19 mouse cellular contexts compared by ENCODE assay signal in genomic region chr1:132647958-132648357, GRCm38 (mm10).
DNase-seq lines count a peak whose midpoint lies in the region; ATAC-seq and TF ChIP-seq lines count a peak whose summit lies in the region.
"Had no signal": no experiment of that assay in that cellular context is flagged by ENCODE, and none has a peak within 500 bp of the region (broad histone marks: within the 10 kb centered on the region; RNA-seq: fewer than 3 reads in every experiment).

No protein-coding gene starts in this region.

- no peak overlapping the region for H3K4me3 ChIP-seq in hindbrain, postnatal 0 days (ENCODE audit: low read length)
- H3K4me3 ChIP-seq in hindbrain, embryonic 14.5 days (replicated peaks; ENCODE audit: low read length): no peak overlapping the region
- H3K4me3 ChIP-seq in liver, adult 2 months (ENCODE audit: insufficient read depth, low read depth, low read length): no peak overlapping the region
- no peak overlapping the region for H3K4me3 ChIP-seq in liver, embryonic 11.5 days (ENCODE audit: low read depth, low read length)
- H3K4me3 ChIP-seq in embryonic fibroblast, embryonic 13.5 days (ENCODE audit: insufficient read depth, low read length): no peak overlapping the region
- H3K4me3 ChIP-seq in kidney, postnatal 0 days (replicated peaks; ENCODE audit: low read depth, low read length): no peak overlapping the region
- H3K4me3 ChIP-seq: erythroblast, embryonic 14.5 days; heart, embryonic 15.5 days; limb, embryonic 13.5 days; midbrain, embryonic 10.5 days had no signal

- no peak for TF ChIP-seq POLR2A in liver, adult 2 months (IDR thresholded peaks at IDR 0.05; ENCODE audit: extremely low read depth, insufficient read depth, low read length)
- no peak for TF ChIP-seq POLR2A in embryonic fibroblast, embryonic 13.5 days (IDR thresholded peaks at IDR 0.05; ENCODE audit: low read depth, low read length)

- peak; percentile 35 for DNase-seq in hindbrain, postnatal 0 days (ENCODE audit: low spot score)
- DNase-seq in hindbrain, embryonic 14.5 days (ENCODE audit: low spot score): no peak
- peak; percentile 88 for DNase-seq in liver, adult 2 months (ENCODE audit: extremely low read depth, low read depth, low spot score)
- DNase-seq in liver, embryonic 11.5 days (ENCODE audit: low spot score): no peak
- DNase-seq in kidney, postnatal 0 days (ENCODE audit: low spot score): peak; percentile 36
- no peak for DNase-seq in layer of hippocampus, adult 9-11 months
- DNase-seq: adrenal gland, postnatal 14 days; cerebellum, adult 11-12 months; gastrocnemius, postnatal 36 days; lung, adult 18-20 months; right cerebral cortex, postnatal 25 days; thymus, postnatal 14 days had no signal

- H3K4me2 ChIP-seq in hindbrain, postnatal 0 days (ENCODE audit: low read depth, low read length): no peak overlapping the region
- H3K4me2 ChIP-seq in hindbrain, embryonic 14.5 days (replicated peaks): no peak overlapping the region
- no peak overlapping the region for H3K4me2 ChIP-seq in liver, embryonic 11.5 days
- no peak overlapping the region for H3K4me2 ChIP-seq in kidney, postnatal 0 days (ENCODE audit: low read length)
- H3K4me2 ChIP-seq: heart, embryonic 15.5 days; limb, embryonic 13.5 days had no signal

- no peaks in the 10 kb centered on the region for H3K9me3 ChIP-seq in hindbrain, postnatal 0 days (ENCODE audit: low read length)
- no peaks in the 10 kb centered on the region for H3K9me3 ChIP-seq in hindbrain, embryonic 14.5 days (ENCODE audit: control insufficient read depth, low read length)
- no peaks in the 10 kb centered on the region for H3K9me3 ChIP-seq in liver, embryonic 11.5 days (ENCODE audit: control insufficient read depth, low read length)
- H3K9me3 ChIP-seq in kidney, postnatal 0 days (replicated peaks; ENCODE audit: low read length): no peaks in the 10 kb centered on the region
- H3K9me3 ChIP-seq: heart, embryonic 15.5 days; limb, embryonic 13.5 days; midbrain, embryonic 10.5 days had no signal

- H3K79me2 ChIP-seq in liver, adult 2 months (ENCODE audit: control insufficient read depth, insufficient read depth, low read length): no peaks in the 10 kb centered on the region

- H3K9ac ChIP-seq in hindbrain, postnatal 0 days (replicated peaks; ENCODE audit: low read length): no peak overlapping the region
- no peak overlapping the region for H3K9ac ChIP-seq in hindbrain, embryonic 14.5 days
- no peak overlapping the region for H3K9ac ChIP-seq in liver, adult 2 months (ENCODE audit: low read depth, low read length)
- H3K9ac ChIP-seq in liver, embryonic 11.5 days (ENCODE audit: low read depth, low read length): no peak overlapping the region
- H3K9ac ChIP-seq in kidney, postnatal 0 days (ENCODE audit: low read depth, low read length): no peak overlapping the region
- H3K9ac ChIP-seq: heart, embryonic 15.5 days; limb, embryonic 13.5 days had no signal

- WGBS in hindbrain, postnatal 0 days: 48% methylated on average over 6 of the region's 6 CpGs
- WGBS in hindbrain, embryonic 14.5 days: 71% methylated on average over 6 of the region's 6 CpGs
- WGBS in liver, adult 2 months: 18% methylated on average over 6 of the region's 6 CpGs
- WGBS in liver, embryonic 11.5 days: 54% methylated on average over 6 of the region's 6 CpGs
- 51% methylated on average over 6 of the region's 6 CpGs for WGBS in kidney, postnatal 0 days

- H3K36me3 ChIP-seq in hindbrain, postnatal 0 days (ENCODE audit: insufficient read depth, low read length): no peaks in the 10 kb centered on the region
- H3K36me3 ChIP-seq in hindbrain, embryonic 14.5 days (replicated peaks; ENCODE audit: control insufficient read depth, insufficient read depth): no peaks in the 10 kb centered on the region
- no peaks in the 10 kb centered on the region for H3K36me3 ChIP-seq in liver, adult 2 months (ENCODE audit: control insufficient read depth, insufficient read depth, low read length)
- no peaks in the 10 kb centered on the region for H3K36me3 ChIP-seq in liver, embryonic 11.5 days (ENCODE audit: control insufficient read depth, insufficient read depth, low read length)
- H3K36me3 ChIP-seq in kidney, postnatal 0 days (ENCODE audit: insufficient read depth, low read length): no peaks in the 10 kb centered on the region
- H3K36me3 ChIP-seq: heart, embryonic 15.5 days; limb, embryonic 13.5 days; midbrain, embryonic 10.5 days had no signal

- TF ChIP-seq CTCF in hindbrain, postnatal 0 days (IDR thresholded peaks at IDR 0.05; ENCODE audit: low read depth): no peak
- no peak for TF ChIP-seq CTCF in liver, adult 2 months (IDR thresholded peaks at IDR 0.05; ENCODE audit: low read depth, low read length)
- no peak for TF ChIP-seq CTCF in embryonic fibroblast, embryonic 13.5 days (IDR thresholded peaks at IDR 0.05; ENCODE audit: borderline replicate concordance, insufficient read depth, low read length)
- TF ChIP-seq CTCF in kidney, postnatal 0 days (IDR thresholded peaks at IDR 0.05; ENCODE audit: low read depth): no peak

- H3K4me1 ChIP-seq in hindbrain, postnatal 0 days (ENCODE audit: insufficient read depth, low read length): no peaks in the 10 kb centered on the region; the same call in 1 of the 2 replicates
- peaks cover 16% of the 10 kb centered on the region; the same call in 1 of the 2 replicates for H3K4me1 ChIP-seq in hindbrain, embryonic 14.5 days (replicated peaks; ENCODE audit: control insufficient read depth, insufficient read depth, low read length)
- peaks cover 15% of the 10 kb centered on the region for H3K4me1 ChIP-seq in liver, adult 2 months (ENCODE audit: control insufficient read depth, insufficient read depth, low read length)
- no peaks in the 10 kb centered on the region for H3K4me1 ChIP-seq in liver, embryonic 11.5 days (replicated peaks; ENCODE audit: control insufficient read depth, insufficient read depth, low read length)
- H3K4me1 ChIP-seq in embryonic fibroblast, embryonic 13.5 days (ENCODE audit: control insufficient read depth, insufficient read depth, low read length): no peaks in the 10 kb centered on the region
- no peaks in the 10 kb centered on the region for H3K4me1 ChIP-seq in kidney, postnatal 0 days (replicated peaks; ENCODE audit: insufficient read depth, low read length)
- H3K4me1 ChIP-seq: heart, embryonic 15.5 days had no signal

- H3K27ac ChIP-seq in hindbrain, postnatal 0 days: no peak overlapping the region
- no peak overlapping the region for H3K27ac ChIP-seq in hindbrain, embryonic 14.5 days
- H3K27ac ChIP-seq in liver, adult 2 months (replicated peaks; ENCODE audit: insufficient read depth, low read depth, low read length): peak overlapping the region; percentile 62
- H3K27ac ChIP-seq in liver, embryonic 11.5 days (ENCODE audit: low read depth, low read length): no peak overlapping the region
- peak overlapping the region; percentile 13; the same call in 1 of the 2 replicates for H3K27ac ChIP-seq in embryonic fibroblast, embryonic 13.5 days (ENCODE audit: insufficient read depth, low read length)
- H3K27ac ChIP-seq in kidney, postnatal 0 days: no peak overlapping the region
- H3K27ac ChIP-seq: heart, embryonic 15.5 days; limb, embryonic 13.5 days; macrophage; midbrain, embryonic 10.5 days had no signal

- no peaks in the 10 kb centered on the region for H3K27me3 ChIP-seq in hindbrain, postnatal 0 days (ENCODE audit: insufficient read depth, low read length)
- no peaks in the 10 kb centered on the region for H3K27me3 ChIP-seq in hindbrain, embryonic 14.5 days (ENCODE audit: control insufficient read depth, insufficient read depth, low read length)
- no peaks in the 10 kb centered on the region for H3K27me3 ChIP-seq in liver, adult 2 months (ENCODE audit: control insufficient read depth, insufficient read depth, low read length)
- H3K27me3 ChIP-seq in liver, embryonic 11.5 days (replicated peaks; ENCODE audit: control insufficient read depth, insufficient read depth, low read length): no peaks in the 10 kb centered on the region; the same call in 1 of the 2 replicates
- no peaks in the 10 kb centered on the region for H3K27me3 ChIP-seq in kidney, postnatal 0 days (ENCODE audit: insufficient read depth, low read length)
- H3K27me3 ChIP-seq: limb, embryonic 13.5 days had no signal

- no peak for ATAC-seq in hindbrain, postnatal 0 days
- ATAC-seq in hindbrain, embryonic 14.5 days (ENCODE audit: low FRiP score): no peak
- ATAC-seq in liver, embryonic 11.5 days (replicated peaks; ENCODE audit: low FRiP score): no peak
- ATAC-seq in kidney, postnatal 0 days (replicated peaks; ENCODE audit: low FRiP score, low read depth): no peak
- ATAC-seq: forebrain, embryonic 16.5 days had no signal

Comparison
In these comparisons a context has a peak if more than half of its experiments do, and no peak if none do; other contexts are left out.
1. DNase-seq: peak in hindbrain, postnatal 0 days (single experiment), liver, adult 2 months (single experiment) and kidney, postnatal 0 days (single experiment); none in hindbrain, embryonic 14.5 days (single experiment), liver, embryonic 11.5 days (single experiment) and layer of hippocampus, adult 9-11 months (single experiment).
2. H3K27ac ChIP-seq: peak in liver, adult 2 months (single experiment) and embryonic fibroblast, embryonic 13.5 days (single experiment); none in hindbrain, postnatal 0 days (single experiment), hindbrain, embryonic 14.5 days (single experiment), liver, embryonic 11.5 days (single experiment) and kidney, postnatal 0 days (single experiment).